Mouse (Mus musculus) neural tube, embryonic 13.5 days (tissue): ENCODE measurements at regions not wholly inside any gene's neighbourhood (a gene's known extent, or its start where the extent isn't known, plus 50 kb on each side); places are given as distances from the start of the nearest gene placed in this dataset.

ENCODE experiments used
- ATAC-seq: fragments of 200-750 bp; cut with Nextera tagmentation; 2 replicates; pipeline ENCODE4 v1.8.0; 2017; ENCODE audit warnings: low read depth, mild to moderate bottlenecking, moderate TSS enrichment, moderate library complexity
- H3K27ac ChIP-seq: fragments of 300-500 bp; sonication (generic); replicated peaks from 2 replicates; pipeline ENCODE4 v1.5.1; 2015; ENCODE audit warnings: moderate library complexity, mild to moderate bottlenecking, inconsistent platforms
- H3K27me3 ChIP-seq: fragments of 300-500 bp; sonication (generic); 2 replicates; pipeline ENCODE4 v1.6.1; 2015; ENCODE audit warnings: mild to moderate bottlenecking, inconsistent platforms
- H3K36me3 ChIP-seq: fragments of 300-500 bp; sonication (generic); 2 replicates; pipeline ENCODE4 v1.6.1; 2015; ENCODE audit warnings: mild to moderate bottlenecking, inconsistent platforms
- H3K4me1 ChIP-seq: fragments of 300-500 bp; sonication (generic); replicated peaks from 2 replicates; pipeline ENCODE4 v1.6.1; 2015; ENCODE audit warnings: inconsistent platforms
- H3K4me2 ChIP-seq: fragments of 300-500 bp; sonication (generic); 2 replicates; pipeline ENCODE4 v1.6.1; 2015; ENCODE audit warnings: inconsistent platforms, mild to moderate bottlenecking, moderate library complexity
- H3K4me3 ChIP-seq: fragments of 300-500 bp; sonication (generic); 2 replicates; pipeline ENCODE4 v1.5.1; 2015; ENCODE audit warnings: mild to moderate bottlenecking, inconsistent platforms
- H3K9ac ChIP-seq: fragments of 300-500 bp; sonication (generic); 2 replicates; pipeline ENCODE4 v1.6.1; 2015; ENCODE audit warnings: moderate library complexity, mild to moderate bottlenecking, inconsistent platforms
- H3K9me3 ChIP-seq: fragments of 300-500 bp; sonication (generic); 2 replicates; pipeline ENCODE4 v1.6.1; 2016; ENCODE audit warnings: inconsistent platforms
- WGBS: fragments of 180-500 bp; shearing (Covaris S2); methylation state at CpG from one replicate; pipeline ENCODE4 v1.1.7; 2015; 5-methylcytosine and 5-hydroxymethylcytosine counted together

DNA sequence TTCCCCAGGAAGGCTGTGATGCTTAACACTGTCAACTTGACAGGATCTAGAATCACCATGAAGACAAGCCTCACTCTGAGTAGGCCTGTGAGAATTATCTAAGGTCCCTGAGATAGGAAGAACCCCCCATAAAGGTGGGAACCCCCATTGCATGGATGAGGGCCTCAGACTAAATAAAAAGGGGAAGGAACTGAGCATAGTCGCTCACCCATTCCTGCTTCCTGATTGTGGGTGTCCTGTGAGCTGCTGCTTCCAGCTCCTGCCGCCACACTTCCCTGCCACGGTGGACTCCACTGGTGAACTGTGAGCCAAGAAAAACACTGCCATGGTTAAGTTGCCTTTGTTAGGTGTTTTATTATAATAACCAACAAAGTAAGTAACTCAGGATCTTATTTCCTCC is 86.8 kb upstream of the Frmd6 start:
- Histone ChIP-seq H3K36me3 (no peaks in the 10 kb centered on the region), H3K4me2 (no peak overlapping the region), H3K4me1 (no peaks in the 10 kb centered on the region), H3K9me3 (no peaks in the 10 kb centered on the region), H3K27ac (no peak overlapping the region), H3K27me3 (no peaks in the 10 kb centered on the region), H3K4me3 (no peak overlapping the region), H3K9ac (no peak overlapping the region)
- ATAC-seq = no peak
- WGBS = 85% methylated on average over 3 of the region's 3 CpGs

DNA sequence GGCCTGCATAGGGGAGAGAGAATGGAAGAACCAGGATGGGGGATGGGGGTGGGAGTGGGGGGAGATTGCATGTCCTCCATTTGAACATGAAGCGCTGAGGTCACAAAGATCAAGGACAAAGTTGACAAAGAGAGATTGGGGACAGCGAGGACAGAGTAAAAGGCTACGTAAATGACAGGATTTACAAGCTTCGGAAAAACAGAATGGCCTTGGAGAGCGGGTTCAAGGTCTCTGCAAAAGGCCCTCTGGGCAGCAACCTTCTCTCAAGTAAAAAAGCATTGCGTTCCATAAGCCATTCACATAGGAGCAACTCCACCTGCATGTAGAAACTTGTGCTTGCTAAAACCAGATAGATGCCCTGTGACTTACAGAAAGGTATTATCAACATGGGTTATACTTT is 86.0 kb upstream of the Frmd6 start:
- WGBS = 87% methylated on average over 6 of the region's 6 CpGs

DNA sequence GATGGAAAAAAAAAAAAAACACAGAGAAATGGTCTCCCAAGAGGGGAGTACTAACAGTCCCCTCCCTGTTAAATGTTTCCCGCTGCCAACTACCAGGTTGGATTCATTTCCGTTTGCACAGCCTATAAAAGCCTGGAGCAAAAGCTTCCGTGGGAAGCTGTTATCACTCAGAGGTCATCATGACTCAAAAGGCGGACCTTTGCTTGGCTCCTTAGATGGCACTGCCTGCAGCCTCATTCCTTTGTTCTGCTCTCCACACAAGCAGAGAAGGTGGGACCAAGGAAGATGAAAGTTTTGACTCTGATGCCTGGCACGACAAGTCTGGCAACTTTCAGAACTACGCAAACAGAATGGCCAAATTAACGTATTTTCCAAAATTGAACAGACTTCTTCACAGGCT is 85.5 kb upstream of the Frmd6 start:
- WGBS = 81% methylated on average over 7 of the region's 7 CpGs
- Histone ChIP-seq H3K4me3 (no peak overlapping the region), H3K27me3 (no peaks in the 10 kb centered on the region), H3K9ac (no peak overlapping the region), H3K36me3 (no peaks in the 10 kb centered on the region), H3K9me3 (no peaks in the 10 kb centered on the region), H3K27ac (no peak overlapping the region), H3K4me2 (no peak overlapping the region), H3K4me1 (no peaks in the 10 kb centered on the region)
- no peak for ATAC-seq

More for the DNA sequence above, 86.0 kb upstream of the Frmd6 start:
- Histone ChIP-seq H3K4me3 (no peak overlapping the region), H3K4me2 (no peak overlapping the region), H3K9me3 (no peaks in the 10 kb centered on the region), H3K27ac (no peak overlapping the region), H3K27me3 (no peaks in the 10 kb centered on the region), H3K4me1 (no peaks in the 10 kb centered on the region), H3K36me3 (no peaks in the 10 kb centered on the region), H3K9ac (no peak overlapping the region)
- ATAC-seq = no peak

DNA sequence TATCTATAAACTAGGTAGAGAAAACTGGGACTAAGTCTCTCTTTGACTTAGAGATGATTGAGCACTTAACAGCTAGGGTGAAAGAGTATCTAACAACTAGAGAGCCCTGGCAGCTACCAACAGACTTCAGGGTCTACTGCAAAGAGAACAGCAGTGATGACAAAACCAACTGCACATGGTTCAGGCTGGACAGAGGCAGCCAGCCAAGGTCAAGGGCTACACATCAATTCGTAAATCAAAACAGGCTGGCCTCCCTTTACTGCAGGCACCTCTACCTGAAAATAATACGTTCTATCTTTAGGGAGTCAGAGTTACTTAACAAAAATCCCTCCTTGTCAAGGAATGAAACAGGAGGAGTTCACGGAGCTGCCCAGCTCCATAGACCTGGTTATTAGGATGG is 82.5 kb upstream of the Frmd6 start:
- Histone ChIP-seq H3K27ac (no peak overlapping the region), H3K4me3 (no peak overlapping the region), H3K9me3 (no peaks in the 10 kb centered on the region), H3K36me3 (no peaks in the 10 kb centered on the region), H3K4me1 (no peaks in the 10 kb centered on the region), H3K4me2 (no peak overlapping the region), H3K9ac (no peak overlapping the region), H3K27me3 (no peaks in the 10 kb centered on the region)
- ATAC-seq = no peak
- 85% methylated on average over 3 of the region's 3 CpGs for WGBS

DNA sequence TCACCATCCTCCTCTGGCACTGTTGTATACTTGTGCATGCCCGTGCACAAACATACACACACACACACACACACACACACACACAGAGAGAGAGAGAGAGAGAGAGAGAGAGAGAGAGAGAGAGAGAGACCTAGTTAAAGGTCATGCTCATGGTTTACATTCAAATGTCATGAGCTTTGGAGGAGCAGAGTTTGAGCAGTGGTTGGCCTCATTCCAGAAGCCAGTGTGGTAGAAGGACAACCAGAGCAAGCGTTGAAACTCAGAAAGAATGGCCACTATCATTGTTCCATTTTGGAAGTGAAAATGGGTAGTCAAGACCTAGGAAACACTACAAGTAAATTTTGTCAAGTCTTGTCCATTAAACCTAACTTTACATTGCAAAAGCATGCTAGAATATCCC is 79.6 kb upstream of the Frmd6 start:
- H3K4me2 ChIP-seq = no peak overlapping the region
- ATAC-seq = no peak
- 80% methylated on average over 2 of the region's 2 CpGs for WGBS

DNA sequence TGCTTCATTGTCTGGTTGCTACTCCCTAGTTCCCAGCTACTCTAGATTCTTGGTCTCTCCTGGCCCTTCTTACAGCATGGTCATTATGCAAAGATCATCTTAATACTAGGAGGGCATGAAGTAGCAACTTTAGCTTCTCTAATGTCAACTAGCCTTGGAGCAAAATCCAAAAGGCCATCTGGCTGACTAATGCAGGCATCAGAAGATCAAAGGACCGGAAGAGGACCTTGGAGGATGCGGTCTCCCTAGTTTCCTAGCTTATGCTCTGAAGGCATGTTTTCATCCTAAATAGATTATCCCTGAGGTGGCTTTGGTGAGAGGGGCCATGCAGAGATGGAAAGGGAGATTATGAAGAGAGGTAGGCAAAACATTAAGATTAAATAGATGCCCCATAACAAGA is 75.7 kb upstream of the Frmd6 start:
- 83% methylated on average over 2 of the region's 2 CpGs for WGBS
- Histone ChIP-seq H3K36me3 (no peaks in the 10 kb centered on the region), H3K27me3 (no peaks in the 10 kb centered on the region), H3K27ac (no peak overlapping the region), H3K4me3 (no peak overlapping the region), H3K4me2 (no peak overlapping the region), H3K9me3 (no peaks in the 10 kb centered on the region), H3K9ac (no peak overlapping the region), H3K4me1 (peaks cover 10% of the 10 kb centered on the region)
- ATAC-seq = no peak

More for the DNA sequence above, 79.6 kb upstream of the Frmd6 start:
- no peaks in the 10 kb centered on the region for H3K36me3 ChIP-seq
- no peak overlapping the region for H3K4me3 ChIP-seq
- no peak overlapping the region for H3K27ac ChIP-seq
- H3K27me3 ChIP-seq = no peaks in the 10 kb centered on the region
- H3K9ac ChIP-seq = no peak overlapping the region
- H3K9me3 ChIP-seq = no peaks in the 10 kb centered on the region
- H3K4me1 ChIP-seq = no peaks in the 10 kb centered on the region

DNA sequence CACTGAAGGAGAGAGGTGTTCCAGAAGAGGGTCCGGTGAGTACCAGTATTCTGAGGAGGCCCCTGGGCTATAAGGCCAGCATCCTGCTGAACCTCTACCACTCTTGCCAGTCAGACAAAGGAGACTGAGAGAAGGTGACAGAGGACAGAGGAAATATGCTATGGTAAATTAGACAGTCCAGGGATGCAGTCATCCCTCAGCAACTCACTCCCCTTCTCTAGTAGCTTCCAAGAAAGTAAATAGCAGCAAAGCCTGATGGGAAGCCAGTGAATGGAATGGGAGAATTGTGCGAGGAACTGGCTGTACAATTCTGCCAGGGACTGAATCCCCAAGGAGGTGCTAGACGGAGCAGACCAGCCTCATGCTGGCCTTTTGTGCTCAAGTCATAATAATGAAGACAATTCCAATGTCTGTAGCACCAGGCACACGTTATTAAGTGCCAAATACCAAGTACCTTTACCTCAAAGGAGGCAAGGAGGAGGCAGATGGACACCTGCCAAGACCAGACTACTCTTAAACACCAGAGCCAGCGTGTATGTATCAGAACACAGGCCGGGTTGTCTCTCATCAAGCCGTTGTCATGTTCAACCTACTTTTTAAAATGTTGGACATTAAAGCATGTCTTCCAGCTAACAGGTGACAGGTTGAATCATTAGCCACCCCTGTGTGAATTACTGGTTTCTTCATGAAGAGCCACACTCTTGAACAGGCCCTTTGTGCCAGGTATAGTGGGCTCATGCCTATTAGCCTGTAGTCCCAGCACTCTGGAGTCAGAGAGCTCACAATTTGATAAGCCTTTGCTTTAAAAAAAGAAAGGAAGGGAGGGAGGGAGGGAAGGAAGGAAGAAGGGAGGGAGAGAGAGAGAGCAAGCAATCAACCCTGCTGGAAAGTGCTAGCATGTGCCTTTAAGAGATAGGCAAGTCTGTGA is 74.4 kb upstream of the Frmd6 start:
- Histone ChIP-seq H3K4me1 (peaks cover 10% of the 10 kb centered on the region), H3K9ac (no peak overlapping the region), H3K27ac (no peak overlapping the region), H3K4me3 (no peak overlapping the region), H3K27me3 (no peaks in the 10 kb centered on the region), H3K36me3 (no peaks in the 10 kb centered on the region), H3K4me2 (no peak overlapping the region), H3K9me3 (no peaks in the 10 kb centered on the region)
- WGBS = 69% methylated on average over 7 of the region's 7 CpGs
- no peak for ATAC-seq

DNA sequence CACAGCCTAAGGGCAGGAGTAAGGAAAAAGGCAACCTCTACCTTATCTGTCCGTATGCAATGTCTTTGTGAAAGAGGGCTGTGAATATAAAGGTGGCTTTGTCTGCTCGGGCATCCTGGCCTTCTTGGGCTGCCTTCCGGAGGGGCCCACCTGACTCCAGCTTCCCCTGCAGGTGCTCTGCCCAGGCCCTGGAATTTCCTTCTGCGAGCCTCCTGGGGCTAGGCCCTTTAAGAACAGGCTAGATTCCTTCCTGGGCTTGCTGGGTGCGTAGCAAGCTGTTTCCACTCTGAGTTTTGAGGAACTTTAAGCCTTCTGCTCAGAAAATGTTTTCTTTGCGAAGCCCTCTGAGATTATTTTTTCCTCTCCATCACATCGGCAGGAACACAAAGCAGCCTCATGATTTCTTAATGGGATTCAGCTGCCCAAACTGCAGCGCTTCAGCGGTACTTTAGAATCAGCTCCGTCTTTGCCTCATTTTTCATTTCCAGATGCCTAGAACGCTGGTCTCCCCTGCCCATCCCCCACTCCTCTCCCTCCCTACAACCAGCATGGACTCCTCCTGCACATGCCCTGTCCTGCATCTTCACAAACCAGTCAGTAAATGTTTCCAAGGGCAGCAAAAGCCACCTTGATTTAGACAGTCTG is 72.9 kb upstream of the Frmd6 start:
- peak overlapping the region; percentile 72 for H3K27ac ChIP-seq
- 0 out of 2 replicates have a peak overlapping the region, but pooled peaks have one; percentile 41 for H3K9ac ChIP-seq
- ATAC-seq = peak; percentile 67
- H3K4me2 ChIP-seq = peak overlapping the region; percentile 14
- WGBS = 33% methylated on average over 11 of the region's 11 CpGs
- peaks cover 10% of the 10 kb centered on the region for H3K4me1 ChIP-seq
- no peaks in the 10 kb centered on the region for H3K36me3 ChIP-seq
- no peaks in the 10 kb centered on the region for H3K27me3 ChIP-seq
- no peak overlapping the region for H3K4me3 ChIP-seq
- no peaks in the 10 kb centered on the region for H3K9me3 ChIP-seq

DNA sequence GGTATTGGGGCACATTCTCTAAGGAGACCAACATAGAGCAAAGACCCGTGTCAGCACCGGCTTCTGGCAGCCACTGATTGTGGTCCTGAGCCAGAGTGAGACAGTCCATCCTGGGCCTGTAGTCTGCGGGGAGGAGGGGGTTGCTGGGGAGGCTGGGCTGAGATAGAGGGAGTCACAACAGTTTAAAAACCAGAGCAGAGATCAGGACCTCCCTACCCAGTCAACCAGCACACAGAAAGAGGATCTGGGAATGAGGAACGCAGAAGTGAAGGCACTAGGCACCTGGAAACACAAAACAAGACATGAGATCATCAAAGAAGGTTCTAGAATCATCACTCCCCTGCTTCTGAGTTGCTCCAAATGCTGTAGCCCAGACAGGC is 72.4 kb upstream of the Frmd6 start:
- ATAC-seq = peak; percentile 59; the same call in 1 of the 2 replicates
- no peak overlapping the region for H3K4me3 ChIP-seq
- peak overlapping the region; percentile 14; the same call in 1 of the 2 replicates for H3K4me2 ChIP-seq
- H3K27me3 ChIP-seq = no peaks in the 10 kb centered on the region
- peak overlapping the region; percentile 72 for H3K27ac ChIP-seq
- H3K9me3 ChIP-seq = no peaks in the 10 kb centered on the region
- H3K4me1 ChIP-seq = peaks cover 10% of the 10 kb centered on the region
- no peaks in the 10 kb centered on the region for H3K36me3 ChIP-seq
- 73% methylated on average over 4 of the region's 4 CpGs for WGBS
- 0 out of 2 replicates have a peak overlapping the region, but pooled peaks have one; percentile 41 for H3K9ac ChIP-seq

DNA sequence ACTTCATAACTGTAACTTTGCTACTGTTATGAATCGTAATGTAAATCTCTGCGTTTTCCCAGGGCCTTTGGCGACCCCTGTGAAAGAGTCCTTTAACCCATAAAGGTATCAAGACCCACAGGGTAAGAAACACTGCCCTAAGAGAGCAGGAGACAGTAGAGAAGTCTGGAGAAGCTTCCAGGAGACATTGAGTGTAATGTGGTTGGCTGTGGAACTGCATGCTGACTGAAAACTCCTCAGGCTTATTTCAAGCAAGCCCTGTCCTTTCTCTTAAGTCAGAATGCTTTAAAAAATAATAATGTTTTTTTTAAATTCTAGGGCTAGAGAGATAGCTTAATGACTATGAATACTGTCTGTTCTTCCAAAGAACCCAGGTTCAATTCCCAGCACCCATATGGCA is 71.9 kb upstream of the Frmd6 start:
- no peak overlapping the region for H3K9ac ChIP-seq
- peaks cover 10% of the 10 kb centered on the region for H3K4me1 ChIP-seq
- H3K36me3 ChIP-seq = no peaks in the 10 kb centered on the region
- 88% methylated on average over 3 of the region's 3 CpGs for WGBS
- ATAC-seq = no peak
- H3K27me3 ChIP-seq = no peaks in the 10 kb centered on the region
- no peak overlapping the region for H3K4me2 ChIP-seq
- no peak overlapping the region for H3K27ac ChIP-seq
- no peak overlapping the region for H3K4me3 ChIP-seq
- H3K9me3 ChIP-seq = no peaks in the 10 kb centered on the region

DNA sequence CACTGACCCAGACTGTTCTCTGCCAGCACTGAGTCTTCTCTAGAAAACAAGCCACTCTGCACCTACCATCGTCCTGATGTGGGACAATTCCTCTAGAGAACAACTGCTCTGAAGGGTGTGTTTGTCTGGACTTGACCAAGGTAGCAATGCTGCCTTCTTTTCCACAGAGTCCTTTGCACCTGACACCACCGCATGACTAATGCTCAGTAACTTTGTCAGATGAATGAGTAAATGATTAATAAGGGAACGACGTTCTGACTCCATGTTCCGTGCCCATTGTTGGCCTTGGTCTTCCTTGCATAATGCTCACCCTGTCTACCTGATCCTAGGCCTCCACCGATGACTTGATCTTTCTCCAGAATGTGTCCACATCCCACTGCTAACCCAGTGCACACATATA is 67.2 kb upstream of the Frmd6 start:
- no peak overlapping the region for H3K9ac ChIP-seq
- H3K36me3 ChIP-seq = no peaks in the 10 kb centered on the region
- 91% methylated on average over 6 of the region's 6 CpGs for WGBS
- no peaks in the 10 kb centered on the region for H3K4me1 ChIP-seq
- H3K4me3 ChIP-seq = no peak overlapping the region
- H3K27me3 ChIP-seq = no peaks in the 10 kb centered on the region
- no peaks in the 10 kb centered on the region for H3K9me3 ChIP-seq
- no peak overlapping the region for H3K4me2 ChIP-seq
- no peak overlapping the region for H3K27ac ChIP-seq
- no peak for ATAC-seq

DNA sequence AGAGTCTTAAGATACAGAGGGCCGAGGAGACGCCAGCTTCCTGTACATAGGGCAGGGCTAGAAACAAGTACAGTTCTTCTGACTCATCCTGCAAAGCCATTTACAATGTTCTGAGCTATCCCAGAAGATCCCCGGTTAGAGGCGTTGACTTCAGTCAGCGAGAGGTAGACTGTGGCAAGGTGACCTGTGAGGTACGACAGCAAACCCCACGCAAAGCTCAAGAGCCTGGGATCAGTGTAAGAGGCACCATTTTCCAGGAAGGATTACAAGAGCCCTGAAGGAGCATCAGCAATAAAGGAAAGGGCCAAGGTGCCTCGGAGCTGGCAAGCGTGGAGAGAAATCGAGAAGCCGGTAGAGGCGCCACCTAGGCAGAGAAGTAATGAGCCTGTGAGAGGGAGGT is 61.8 kb upstream of the Frmd6 start:
- H3K4me1 ChIP-seq = no peaks in the 10 kb centered on the region
- H3K27me3 ChIP-seq = no peaks in the 10 kb centered on the region
- H3K4me3 ChIP-seq = no peak overlapping the region
- WGBS = 90% methylated on average over 12 of the region's 12 CpGs
- no peak for ATAC-seq
- no peak overlapping the region for H3K27ac ChIP-seq
- H3K9ac ChIP-seq = no peak overlapping the region
- no peak overlapping the region for H3K4me2 ChIP-seq
- no peaks in the 10 kb centered on the region for H3K9me3 ChIP-seq
- no peaks in the 10 kb centered on the region for H3K36me3 ChIP-seq
